Mouse (Mus musculus): ENCODE measurements around the gene Zfp954. TPM values are rescaled to one million over a fixed set of nuclear protein-coding genes. Genes with fewer than 3 reads are reported as not detected.

Gene Zfp954
- polyA plus RNA-seq (2012; rRNA removed; ENCODE audit: low replicate concordance) = 5.3 and 9.4 TPM in 2 replicates

GRCm38 (mm10) chr7:7120921-7121601 is at the start of gene Zfp954:
Zfp954 (minus strand) TSS chr7:7121488.

GRCm38 (mm10) chr7:7136379-7136866 is 15.1 kb upstream of the Zfp954 start, which contains the start of gene Zfp773:
Zfp773 (minus strand) TSS chr7:7136755.

Other genes starting within 250 kb of the Zfp954 start
- gene Aurkc, start 126.2 kb downstream of the Zfp954 start, polyA plus RNA-seq (2012; rRNA removed; ENCODE audit: low replicate concordance) = not detected in 2 replicates
- 0.20 and 0.37 TPM in 2 replicates for gene Zfp773, start 15.3 kb upstream of the Zfp954 start, polyA plus RNA-seq (2012; rRNA removed; ENCODE audit: low replicate concordance)
- gene Zfp418, start 49.8 kb upstream of the Zfp954 start, polyA plus RNA-seq (2012; rRNA removed; ENCODE audit: low replicate concordance) = 0.43 and 1.1 TPM in 2 replicates
- gene Zfp772, start 88.5 kb upstream of the Zfp954 start, polyA plus RNA-seq (2012; rRNA removed; ENCODE audit: low replicate concordance) = 0.74 and 2.7 TPM in 2 replicates
- 0.19 and 0.22 TPM in 2 replicates for gene Vmn2r29, start 125.8 kb upstream of the Zfp954 start, polyA plus RNA-seq (2012; rRNA removed; ENCODE audit: low replicate concordance)
- 2.2 and 2.3 TPM in 2 replicates for gene Gm45844, start 156.8 kb upstream of the Zfp954 start, polyA plus RNA-seq (2012; rRNA removed; ENCODE audit: low replicate concordance)
- 24.0 and 31.3 TPM in 2 replicates for gene Clcn4, start 179.4 kb upstream of the Zfp954 start, polyA plus RNA-seq (2012; rRNA removed; ENCODE audit: low replicate concordance)
- gene Vmn2r30, start 216.1 kb upstream of the Zfp954 start, polyA plus RNA-seq (2012; rRNA removed; ENCODE audit: low replicate concordance) = not detected in 2 replicates